Mouse (Mus musculus) liver, adult 2 months (tissue): ENCODE results near the gene Dync1i2.

Experiments used
- CTCF ChIP-seq: fragments of 200-500 bp; IDR thresholded peaks from 2 replicates; pipeline ENCODE4 v1.5.1; 2011; ENCODE audit warnings: low read depth, low read length, control low read depth
- POLR2A ChIP-seq: fragments of 200-500 bp; IDR thresholded peaks from 2 replicates; pipeline ENCODE4 v1.6.1; 2011; ENCODE audit warnings: low read length, control low read depth; ENCODE audit not compliant: insufficient read depth; ENCODE audit errors: extremely low read depth

GRCm38 (mm10) chr2:71312067-71312466, 100.6 kb downstream of the Dync1i2 start:
- TF ChIP-seq POLR2A, result no peak
- no peak for TF ChIP-seq CTCF
